Mouse (Mus musculus) liver, adult 2 months (tissue): ENCODE data around the gene Appl1.

Experiments
- CTCF ChIP-seq: fragments of 200-500 bp; IDR thresholded peaks from 2 replicates; pipeline ENCODE4 v1.5.1; 2011; ENCODE audit warnings: low read depth, low read length, control low read depth
- POLR2A ChIP-seq: fragments of 200-500 bp; IDR thresholded peaks from 2 replicates; pipeline ENCODE4 v1.6.1; 2011; ENCODE audit warnings: low read length, control low read depth; ENCODE audit not compliant: insufficient read depth; ENCODE audit errors: extremely low read depth

GRCm38 (mm10) chr14:26969164-26969563 lies 1.9 kb downstream of the Appl1 start:
- TF ChIP-seq CTCF (no peak), POLR2A (no peak)
